Mouse (Mus musculus) limb, embryonic 12.5 days (tissue): ENCODE measurements at regions not wholly inside any gene's neighbourhood (a gene's known extent, or its start where the extent isn't known, plus 50 kb on each side); places are given as distances from the start of the nearest gene placed in this dataset.
A peak's percentile ranks its signal among the peaks of the same experiment; 100 is the strongest.

ENCODE experiments used
- ATAC-seq: fragments of 200-750 bp; cut with Nextera tagmentation; 2 replicates; pipeline ENCODE4 v1.8.0; 2017; ENCODE audit warnings: low read depth, moderate TSS enrichment; ENCODE audit not compliant: insufficient number of reproducible peaks, insufficient read depth, low FRiP score, low TSS enrichment
- H3K27ac ChIP-seq: fragments of 300-500 bp; sonication (generic); 2 replicates; pipeline ENCODE4 v1.5.1; 2016; ENCODE audit warnings: mild to moderate bottlenecking, moderate library complexity
- H3K27me3 ChIP-seq: fragments of 300-500 bp; sonication (generic); 2 replicates; pipeline ENCODE4 v1.6.1; 2016; ENCODE audit warnings: mild to moderate bottlenecking, moderate library complexity
- H3K36me3 ChIP-seq: fragments of 300-500 bp; sonication (generic); 2 replicates; pipeline ENCODE4 v1.6.1; 2016; ENCODE audit warnings: mild to moderate bottlenecking, moderate library complexity
- H3K4me1 ChIP-seq: fragments of 300-500 bp; sonication (generic); replicated peaks from 2 replicates; pipeline ENCODE4 v1.6.1; 2016
- H3K4me2 ChIP-seq: fragments of 300-500 bp; sonication (generic); 2 replicates; pipeline ENCODE4 v1.6.1; 2016; ENCODE audit warnings: mild to moderate bottlenecking, moderate library complexity
- H3K4me3 ChIP-seq: fragments of 300-500 bp; sonication (generic); replicated peaks from 2 replicates; pipeline ENCODE4 v1.5.1; 2016; ENCODE audit warnings: mild to moderate bottlenecking
- H3K9ac ChIP-seq: fragments of 300-500 bp; sonication (generic); replicated peaks from 2 replicates; pipeline ENCODE4 v1.6.1; 2016; ENCODE audit warnings: mild to moderate bottlenecking, moderate library complexity
- H3K9me3 ChIP-seq: fragments of 300-500 bp; sonication (generic); 2 replicates; pipeline ENCODE4 v1.6.1; 2016; ENCODE audit warnings: mild to moderate bottlenecking, moderate library complexity
- WGBS: fragments of 180-500 bp; shearing (Covaris S2); methylation state at CpG from one replicate; pipeline ENCODE4 v1.1.7; 2016; 5-methylcytosine and 5-hydroxymethylcytosine counted together

GRCm38 (mm10) chr16:93294430-93294829 lies 309.4 kb downstream of the Setd4 start:
- WGBS = 40% methylated on average over 5 of the region's 5 CpGs
- no peak overlapping the region for H3K27ac ChIP-seq

DNA sequence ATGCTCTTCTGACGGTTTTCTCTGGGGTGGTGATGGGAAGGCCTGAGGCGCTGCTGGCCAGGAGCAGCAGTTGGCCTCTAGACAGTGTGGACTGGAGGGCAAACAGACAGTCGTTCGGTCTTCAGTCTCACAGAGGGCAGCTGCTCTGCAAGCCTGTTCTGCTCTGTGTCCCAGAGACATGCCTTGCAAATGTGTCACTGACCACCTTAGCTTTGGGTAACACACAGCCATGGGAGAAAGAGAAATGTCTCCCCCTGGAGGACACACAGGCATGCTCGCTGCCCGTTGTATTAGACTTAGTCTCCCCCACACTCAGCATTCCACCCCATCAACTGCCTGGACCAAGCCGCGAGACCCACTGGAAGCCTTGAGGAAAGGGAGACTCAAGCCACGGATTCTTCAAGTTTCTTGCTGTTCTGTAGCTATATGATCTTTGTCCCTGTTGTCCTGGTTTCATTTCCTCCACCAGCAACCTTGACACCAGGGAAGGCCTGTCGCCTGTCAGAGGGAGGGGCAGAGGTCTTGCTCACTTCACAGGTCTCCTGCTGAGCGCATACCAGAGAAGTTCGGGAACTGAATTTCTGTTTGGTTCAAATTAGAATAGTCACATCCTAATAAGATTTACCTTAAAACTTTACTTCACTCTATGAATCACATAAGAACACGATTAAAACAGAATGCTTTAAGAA lies 310.8 kb downstream of the Setd4 start:
- Histone ChIP-seq H3K4me3 (no peak overlapping the region), H3K9me3 (no peaks in the 10 kb centered on the region), H3K27me3 (peaks cover 30% of the 10 kb centered on the region), H3K36me3 (no peaks in the 10 kb centered on the region), H3K4me1 (peaks cover 18% of the 10 kb centered on the region), H3K4me2 (0 out of 2 replicates have a peak overlapping the region, but pooled peaks have one; percentile 15), H3K9ac (no peak overlapping the region), H3K27ac (no peak overlapping the region)
- ATAC-seq = peak; percentile 87
- 15% methylated on average over 13 of the region's 13 CpGs for WGBS

More at GRCm38 (mm10) chr16:93294430-93294829, 309.4 kb downstream of the Setd4 start:
- peaks cover 18% of the 10 kb centered on the region for H3K4me1 ChIP-seq
- ATAC-seq = no peak
- no peak overlapping the region for H3K4me3 ChIP-seq
- no peaks in the 10 kb centered on the region for H3K36me3 ChIP-seq
- H3K27me3 ChIP-seq = peaks cover 30% of the 10 kb centered on the region
- no peak overlapping the region for H3K9ac ChIP-seq
- no peaks in the 10 kb centered on the region for H3K9me3 ChIP-seq
- H3K4me2 ChIP-seq = no peak overlapping the region

DNA sequence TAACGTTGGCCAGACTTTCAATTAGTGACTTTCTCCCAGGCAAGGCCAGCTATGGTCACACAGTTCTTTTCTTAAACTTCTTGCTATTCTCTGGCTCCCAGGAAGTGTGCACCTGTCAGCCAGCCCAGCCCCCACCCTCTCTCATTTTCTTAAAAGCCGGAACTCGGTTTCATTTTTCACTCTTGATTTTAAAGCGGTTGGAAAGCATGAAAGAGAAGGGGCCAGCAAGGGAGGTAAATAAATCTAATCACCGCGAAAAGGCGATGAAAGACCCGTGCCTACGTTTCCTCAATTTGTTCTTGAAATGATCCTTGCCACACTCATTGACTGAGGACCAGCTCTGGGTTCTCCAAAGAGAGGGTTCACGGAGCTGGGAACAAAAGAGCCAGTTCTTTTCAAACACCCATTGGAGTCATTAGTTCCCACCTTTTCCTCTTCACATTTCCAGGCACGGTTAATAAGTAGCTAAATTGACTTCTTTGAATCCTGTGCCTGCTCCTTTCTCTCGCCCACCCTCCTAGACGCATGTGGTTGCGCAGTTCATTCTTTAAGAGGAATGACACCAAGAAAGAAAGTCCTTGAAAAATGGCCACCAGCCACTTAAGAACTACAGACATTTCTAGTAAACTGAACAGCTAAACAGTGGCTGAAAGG lies 311.6 kb downstream of the Setd4 start:
- 0 out of 2 replicates have a peak overlapping the region, but pooled peaks have one; percentile 35 for H3K27ac ChIP-seq
- ATAC-seq = no peak

GRCm38 (mm10) chr16:93288036-93288435 lies 315.8 kb downstream of the Setd4 start:
- Histone ChIP-seq H3K4me3 (no peak overlapping the region), H3K4me1 (peaks cover 15% of the 10 kb centered on the region), H3K9me3 (no peaks in the 10 kb centered on the region), H3K27me3 (peaks cover 17% of the 10 kb centered on the region; the same call in 1 of the 2 replicates), H3K36me3 (no peaks in the 10 kb centered on the region), H3K4me2 (no peak overlapping the region), H3K27ac (no peak overlapping the region), H3K9ac (no peak overlapping the region)
- no peak for ATAC-seq
- WGBS = 53% methylated on average over 3 of the region's 3 CpGs

More for the DNA sequence above, 311.6 kb downstream of the Setd4 start:
- no peak overlapping the region for H3K9ac ChIP-seq
- H3K4me2 ChIP-seq = peak overlapping the region; percentile 37
- no peak overlapping the region for H3K4me3 ChIP-seq
- 19% methylated on average over 14 of the region's 14 CpGs for WGBS
- H3K4me1 ChIP-seq = peaks cover 18% of the 10 kb centered on the region
- no peaks in the 10 kb centered on the region for H3K9me3 ChIP-seq
- no peaks in the 10 kb centered on the region for H3K36me3 ChIP-seq
- H3K27me3 ChIP-seq = peaks cover 30% of the 10 kb centered on the region

GRCm38 (mm10) chr16:93287520-93287919 lies 316.3 kb downstream of the Setd4 start:
- H3K4me3 ChIP-seq = no peak overlapping the region
- ATAC-seq = no peak
- H3K4me2 ChIP-seq = no peak overlapping the region
- H3K27me3 ChIP-seq = peaks cover 18% of the 10 kb centered on the region; the same call in 1 of the 2 replicates
- H3K27ac ChIP-seq = no peak overlapping the region
- H3K36me3 ChIP-seq = no peaks in the 10 kb centered on the region
- no peak overlapping the region for H3K9ac ChIP-seq
- H3K4me1 ChIP-seq = peaks cover 10% of the 10 kb centered on the region
- no peaks in the 10 kb centered on the region for H3K9me3 ChIP-seq
- WGBS = 87% methylated on average over 2 of the region's 2 CpGs

GRCm38 (mm10) chr16:93286816-93287215 lies 317.0 kb downstream of the Setd4 start:
- Histone ChIP-seq H3K4me1 (peaks cover 3% of the 10 kb centered on the region), H3K27me3 (peaks cover 18% of the 10 kb centered on the region; the same call in 1 of the 2 replicates), H3K9ac (no peak overlapping the region), H3K27ac (no peak overlapping the region), H3K4me3 (no peak overlapping the region), H3K9me3 (no peaks in the 10 kb centered on the region), H3K36me3 (no peaks in the 10 kb centered on the region), H3K4me2 (no peak overlapping the region)
- WGBS = 81% methylated on average over 3 of the region's 3 CpGs
- ATAC-seq = no peak

GRCm38 (mm10) chr16:93285191-93285590 lies 318.7 kb downstream of the Setd4 start:
- Histone ChIP-seq H3K4me1 (no peaks in the 10 kb centered on the region; the same call in 1 of the 2 replicates), H3K27ac (no peak overlapping the region), H3K4me3 (no peak overlapping the region), H3K9ac (no peak overlapping the region), H3K36me3 (no peaks in the 10 kb centered on the region), H3K9me3 (no peaks in the 10 kb centered on the region), H3K4me2 (no peak overlapping the region), H3K27me3 (peaks cover 17% of the 10 kb centered on the region; the same call in 1 of the 2 replicates)
- 95% methylated on average over 6 of the region's 6 CpGs for WGBS
- no peak for ATAC-seq

- Histone ChIP-seq H3K4me3 (no peak overlapping the region), H3K4me1 (peaks cover 10% of the 10 kb centered on the region), H3K27ac (no peak overlapping the region), H3K4me2 (no peak overlapping the region), H3K36me3 (no peaks in the 10 kb centered on the region), H3K9ac (no peak overlapping the region), H3K27me3 (peaks cover 25% of the 10 kb centered on the region), H3K9me3 (no peaks in the 10 kb centered on the region)
- 26% methylated on average over 1 of the region's 1 CpGs for WGBS
- ATAC-seq = no peak
These were observed 322.1 kb downstream of the Setd4 start for GRCm38 (mm10) chr16:93281715-93282114.

DNA sequence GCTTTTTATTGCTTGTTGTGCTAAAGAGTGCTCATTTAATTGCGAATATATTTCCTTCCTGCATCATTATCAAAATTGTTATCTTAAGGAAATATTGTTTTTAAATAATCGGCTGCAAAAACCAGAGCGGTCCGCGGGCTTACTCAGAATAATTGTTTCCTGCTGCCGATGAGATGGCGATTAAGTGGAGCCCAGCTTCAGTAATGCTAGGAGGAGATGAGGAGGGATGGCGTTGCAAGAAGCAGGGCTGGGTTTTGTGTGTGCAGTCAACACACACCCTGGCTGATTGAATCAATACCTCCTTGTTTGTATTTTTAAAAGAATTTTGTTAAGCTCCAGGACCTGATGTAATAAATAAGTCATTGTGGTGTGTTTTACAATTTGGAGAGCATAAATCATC lies 331.2 kb downstream of the Setd4 start:
- H3K4me2 ChIP-seq = peak overlapping the region; percentile 46

GRCm38 (mm10) chr16:93272146-93272545 lies 331.7 kb downstream of the Setd4 start:
- Histone ChIP-seq H3K4me1 (peaks cover 16% of the 10 kb centered on the region), H3K9me3 (no peaks in the 10 kb centered on the region), H3K27ac (no peak overlapping the region), H3K27me3 (peaks cover 40% of the 10 kb centered on the region), H3K9ac (no peak overlapping the region), H3K4me3 (peak overlapping the region; percentile 9), H3K36me3 (no peaks in the 10 kb centered on the region), H3K4me2 (peak overlapping the region; percentile 46)
- peak; percentile 10; the same call in 1 of the 2 replicates for ATAC-seq
- WGBS = 8% methylated on average over 6 of the region's 6 CpGs

More for the DNA sequence above, 331.2 kb downstream of the Setd4 start:
- Histone ChIP-seq H3K27ac (no peak overlapping the region), H3K4me3 (peak overlapping the region; percentile 9), H3K27me3 (peaks cover 37% of the 10 kb centered on the region), H3K36me3 (no peaks in the 10 kb centered on the region), H3K9ac (no peak overlapping the region), H3K4me1 (peaks cover 21% of the 10 kb centered on the region), H3K9me3 (no peaks in the 10 kb centered on the region)
- 14% methylated on average over 8 of the region's 8 CpGs for WGBS
- no peak for ATAC-seq

- H3K4me2 ChIP-seq = no peak overlapping the region
- H3K9ac ChIP-seq = no peak overlapping the region
- no peak for ATAC-seq
- no peak overlapping the region for H3K27ac ChIP-seq
- 62% methylated on average over 4 of the region's 4 CpGs for WGBS
- no peaks in the 10 kb centered on the region for H3K36me3 ChIP-seq
- peaks cover 18% of the 10 kb centered on the region for H3K4me1 ChIP-seq
- H3K27me3 ChIP-seq = peaks cover 44% of the 10 kb centered on the region
- no peak overlapping the region for H3K4me3 ChIP-seq
- no peaks in the 10 kb centered on the region for H3K9me3 ChIP-seq
These were observed 339.7 kb downstream of the Setd4 start for GRCm38 (mm10) chr16:93264061-93264585.
